27 mouse cellular contexts compared by ENCODE assay signal in genomic region chr5:102008712-102009111, GRCm38 (mm10).
"Had no signal": no experiment of that assay in that cellular context is flagged by ENCODE, and none has a peak within 500 bp of the region (broad histone marks: within the 10 kb centered on the region; RNA-seq: fewer than 3 reads in every experiment).

No protein-coding gene starts in this region.

- DNase-seq: gastrocnemius, adult 2 months; gastrocnemius, postnatal 10 days; gastrocnemius, postnatal 25 days; heart, adult 2 months; heart, postnatal 10 days; heart, postnatal 4 days; kidney, adult 18-20 months; kidney, adult 8-10 months; kidney, postnatal 10 days; kidney, postnatal 25 days; kidney, postnatal 4 days; layer of hippocampus, adult 9-11 months; layer of hippocampus, postnatal 36 days; left cerebral cortex, postnatal 4 days; liver, embryonic 13.5 days had no signal

- H3K9me3 ChIP-seq: heart, embryonic 12.5 days; hindbrain, embryonic 10.5 days; hindbrain, embryonic 12.5 days; intestine, embryonic 15.5 days; limb, embryonic 15.5 days; liver, embryonic 13.5 days; liver, embryonic 15.5 days had no signal

- H3K4me1 ChIP-seq: hindbrain, embryonic 10.5 days; hindbrain, embryonic 12.5 days; limb, embryonic 13.5 days; limb, embryonic 15.5 days had no signal

- H3K27me3 ChIP-seq: heart, embryonic 12.5 days; hindbrain, embryonic 12.5 days; intestine, embryonic 15.5 days; limb, embryonic 13.5 days; limb, embryonic 15.5 days; liver, embryonic 13.5 days; liver, embryonic 15.5 days had no signal

- H3K9ac ChIP-seq: heart, embryonic 12.5 days; hindbrain, embryonic 12.5 days; hindbrain, embryonic 14.5 days; intestine, embryonic 15.5 days; limb, embryonic 13.5 days; limb, embryonic 15.5 days; liver, embryonic 13.5 days; liver, embryonic 15.5 days had no signal

- H3K4me2 ChIP-seq: heart, embryonic 12.5 days; hindbrain, embryonic 12.5 days; hindbrain, embryonic 14.5 days; intestine, embryonic 15.5 days; limb, embryonic 13.5 days; limb, embryonic 15.5 days; liver, embryonic 13.5 days; liver, embryonic 15.5 days had no signal

- H3K27ac ChIP-seq: gastrocnemius, adult 2 months; heart, adult 2 months; hindbrain, embryonic 10.5 days; hindbrain, embryonic 12.5 days; hindbrain, embryonic 14.5 days; intestine, embryonic 15.5 days; layer of hippocampus, adult 2 months; limb, embryonic 13.5 days; limb, embryonic 15.5 days; liver, embryonic 13.5 days; liver, embryonic 15.5 days had no signal

- ATAC-seq: hindbrain, embryonic 16.5 days; inflammation-experienced regulatory T-cells, adult 6 months; intestine, embryonic 15.5 days; intestine, postnatal 0 days had no signal

- H3K4me3 ChIP-seq: gastrocnemius, adult 2 months; heart, adult 2 months; heart, embryonic 12.5 days; hindbrain, embryonic 10.5 days; hindbrain, embryonic 12.5 days; intestine, embryonic 15.5 days; layer of hippocampus, adult 2 months; limb, embryonic 13.5 days; limb, embryonic 15.5 days; liver, embryonic 13.5 days; liver, embryonic 15.5 days had no signal
